Mouse (Mus musculus): Measurements from ENCODE around the gene Stk33.

Stk33 gene

DNA sequence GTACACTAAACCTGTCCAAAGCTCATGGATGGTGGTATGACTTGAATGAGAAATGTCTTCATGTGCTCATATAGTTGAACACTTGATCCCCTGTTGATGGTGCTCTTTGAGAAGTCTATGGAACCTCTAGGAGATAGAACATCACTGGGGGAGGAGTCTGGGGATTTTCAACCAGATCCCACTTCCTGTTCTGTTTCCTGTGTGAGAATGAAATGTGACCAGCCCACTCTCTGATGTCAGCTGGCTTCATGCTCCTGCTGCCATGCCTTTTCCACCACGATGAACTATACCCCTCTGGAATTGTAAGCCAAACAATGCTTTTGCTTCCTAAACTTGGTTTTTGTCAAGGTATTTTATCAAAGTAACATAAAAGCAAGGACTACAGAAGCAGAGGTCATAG is 81.0 kb downstream of the Stk33 start:
- DNase-seq (ENCODE audit: low read depth, low spot score) = no peak

DNA sequence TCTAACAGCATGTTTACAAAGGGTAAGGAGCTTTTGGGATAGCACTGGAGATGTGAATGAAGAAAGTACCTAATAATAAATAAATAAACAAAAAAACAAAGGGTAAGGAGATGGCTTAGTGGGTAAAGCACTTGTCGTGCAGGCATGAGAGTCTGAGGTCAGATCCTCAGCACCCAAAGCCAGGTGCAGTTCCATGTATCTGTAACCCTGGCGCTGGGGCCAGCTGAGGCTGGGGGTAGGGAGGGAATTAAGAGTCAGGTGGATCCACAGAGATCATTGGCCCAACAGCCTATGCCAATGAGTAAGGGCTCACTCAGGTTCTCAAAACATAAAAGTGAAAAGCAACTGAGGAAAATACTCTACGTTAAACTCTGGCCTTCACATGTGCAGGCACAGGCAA is 91.6 kb downstream of the Stk33 start:
- DNase-seq (ENCODE audit: low read depth, low spot score) = no peak

DNA sequence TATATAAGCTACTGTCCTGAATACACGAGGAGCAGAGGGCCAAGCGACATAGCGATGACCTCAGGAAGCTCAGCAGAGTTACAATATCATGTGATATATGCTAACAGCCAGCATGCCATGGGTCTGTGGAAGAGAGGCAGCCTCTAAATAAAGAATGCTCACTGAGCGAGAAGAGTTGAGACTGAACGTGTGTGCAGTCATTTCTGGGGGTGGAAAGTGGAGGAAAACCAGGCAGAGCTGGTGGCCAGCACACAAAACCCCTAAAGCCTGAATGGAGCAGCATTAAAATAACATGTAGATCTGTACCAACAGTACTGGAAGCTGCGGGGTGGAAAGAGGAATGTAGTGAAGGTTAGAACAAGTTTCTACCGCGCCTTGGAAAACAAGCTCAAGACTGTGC is 107.2 kb downstream of the Stk33 start:
- no peak for DNase-seq (ENCODE audit: low read depth, low spot score)

DNA sequence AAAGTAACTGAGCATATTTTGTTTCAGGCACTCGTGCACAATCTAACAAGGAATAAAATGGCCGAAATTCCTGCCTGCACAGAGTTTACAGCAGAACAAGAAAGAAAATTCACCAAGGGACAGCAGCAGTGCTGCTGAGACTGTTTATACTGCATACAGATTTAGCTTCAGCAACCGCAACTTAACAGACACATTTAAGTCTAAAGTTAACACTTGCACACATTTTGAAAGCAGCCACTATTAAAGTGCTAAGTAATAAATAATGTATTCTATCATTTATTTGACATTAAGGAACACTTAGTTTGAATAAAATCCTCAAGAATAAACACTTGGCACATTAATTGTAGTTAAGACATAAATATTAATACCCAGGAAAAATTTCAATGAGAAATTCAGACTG is 110.1 kb downstream of the Stk33 start:
- no peak for DNase-seq (ENCODE audit: low read depth, low spot score)

DNA sequence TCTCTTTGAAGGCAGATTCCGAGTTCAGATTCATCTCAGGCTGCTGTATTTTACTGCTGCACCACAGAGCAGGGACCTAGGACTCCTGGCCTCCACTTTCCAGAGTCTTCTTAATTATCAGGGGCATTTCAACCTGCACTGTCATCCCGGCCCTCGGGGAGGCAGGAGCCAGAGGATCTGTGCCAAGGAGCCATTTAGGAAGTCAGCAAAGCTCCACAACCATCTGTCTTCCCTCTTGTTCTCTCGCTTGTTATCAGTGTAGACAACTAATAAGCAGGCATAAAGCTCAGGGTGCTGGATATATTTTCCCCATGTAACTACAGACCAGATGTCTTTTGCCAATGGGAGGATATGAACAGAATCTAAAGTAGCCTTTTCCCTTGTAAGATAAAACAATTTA is 112.1 kb downstream of the Stk33 start:
- DNase-seq (ENCODE audit: low read depth, low spot score) = no peak

DNA sequence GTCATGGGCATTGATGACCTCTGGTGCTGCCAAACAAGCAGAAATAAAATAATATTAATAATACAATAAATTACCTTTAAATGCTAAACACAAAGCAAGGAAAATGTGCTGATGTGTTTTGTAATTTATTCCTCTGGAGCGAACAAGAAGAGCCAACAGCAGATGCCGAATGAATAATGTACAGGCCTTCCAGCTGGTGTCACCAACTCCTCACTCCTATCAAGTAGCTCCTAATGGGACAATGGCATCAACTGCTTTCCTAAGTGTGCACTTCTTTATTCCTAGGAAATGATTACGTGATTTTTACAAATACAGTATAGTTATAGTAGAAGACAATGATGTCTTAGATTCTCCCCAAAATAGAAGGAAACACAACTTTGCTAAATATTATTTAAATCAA is 113.2 kb downstream of the Stk33 start:
- DNase-seq (ENCODE audit: low read depth, low spot score) = no peak

DNA sequence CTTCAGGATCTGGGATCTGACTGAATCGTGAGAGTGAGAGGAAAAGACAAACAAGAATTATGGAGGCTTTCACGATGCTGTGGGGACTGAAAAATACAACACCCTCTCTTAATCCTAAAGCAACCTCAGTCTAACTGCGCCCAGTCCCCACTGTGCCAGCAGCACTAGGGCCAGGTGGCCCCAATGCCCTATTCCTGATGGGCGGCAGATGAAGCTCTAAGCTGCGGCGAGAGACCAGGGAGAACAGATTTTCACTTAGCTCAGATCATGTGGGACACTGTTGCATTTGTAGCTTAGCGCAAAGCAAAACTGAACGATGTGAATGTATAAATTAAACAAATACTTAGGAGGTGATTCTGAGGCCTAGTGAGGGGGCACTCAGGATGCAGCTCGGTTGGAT is 113.7 kb downstream of the Stk33 start:
- no peak for DNase-seq (ENCODE audit: low read depth, low spot score)

DNA sequence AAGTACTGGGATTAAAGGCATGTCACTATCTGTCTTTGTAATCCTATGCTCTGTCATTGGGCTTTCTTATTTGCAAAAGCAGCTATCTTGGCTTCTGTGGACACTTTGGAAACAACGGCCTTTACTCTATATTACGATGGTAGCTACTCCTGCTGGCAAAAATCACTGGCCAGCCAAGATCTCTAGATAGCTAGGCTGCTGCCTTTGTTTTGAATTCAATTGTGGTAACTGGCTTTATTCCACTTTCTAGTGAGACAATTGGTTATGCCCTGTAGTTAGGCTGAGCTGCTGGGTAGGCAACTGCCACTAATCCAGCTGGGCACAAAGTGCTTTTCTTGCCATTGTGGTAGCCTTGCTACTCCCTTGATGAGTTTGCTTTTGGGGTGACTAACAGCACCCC is 129.4 kb downstream of the Stk33 start:
- DNase-seq (ENCODE audit: low read depth, low spot score) = no peak

DNA sequence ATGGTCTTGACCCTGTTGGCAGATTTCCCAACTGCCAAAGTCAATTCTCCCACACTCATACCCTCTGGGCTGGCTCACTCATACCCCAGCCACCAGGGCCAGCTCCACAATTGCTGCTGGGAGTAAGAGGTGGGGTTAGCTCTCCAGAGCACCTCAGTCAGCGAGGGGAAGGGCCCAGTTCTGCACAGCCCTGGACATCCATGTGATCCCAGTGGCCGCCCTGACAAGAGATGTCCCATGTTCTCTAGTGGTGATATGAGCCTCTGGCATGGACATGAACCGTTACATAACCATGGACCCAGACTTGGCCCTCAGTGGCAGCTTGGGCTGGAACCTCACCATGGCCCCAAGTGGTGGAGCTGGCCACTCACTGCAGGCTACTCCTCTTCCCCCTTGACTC is 143.1 kb downstream of the Stk33 start:
- no peak for DNase-seq (ENCODE audit: low read depth, low spot score)

DNA sequence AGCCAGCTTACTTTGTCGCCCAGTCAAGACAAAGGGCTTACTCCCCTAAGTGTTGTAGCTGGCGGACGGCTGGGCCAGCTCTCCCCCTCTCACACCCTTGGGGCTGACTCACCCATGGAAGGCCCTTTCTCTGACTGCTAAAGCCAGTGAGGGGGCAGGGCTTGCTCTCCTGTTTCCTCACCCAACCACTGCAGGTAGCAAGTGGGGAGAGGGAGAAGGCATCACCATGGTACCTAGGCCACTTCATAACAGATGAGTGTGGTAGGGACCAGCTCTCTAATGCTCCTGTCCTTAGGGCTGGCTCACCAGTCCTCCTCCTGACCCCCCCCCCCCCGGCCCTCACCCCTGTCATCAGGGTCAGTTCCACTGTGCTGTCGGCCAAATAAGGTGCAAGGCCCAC is 143.5 kb downstream of the Stk33 start:
- no peak for DNase-seq (ENCODE audit: low read depth, low spot score)

DNA sequence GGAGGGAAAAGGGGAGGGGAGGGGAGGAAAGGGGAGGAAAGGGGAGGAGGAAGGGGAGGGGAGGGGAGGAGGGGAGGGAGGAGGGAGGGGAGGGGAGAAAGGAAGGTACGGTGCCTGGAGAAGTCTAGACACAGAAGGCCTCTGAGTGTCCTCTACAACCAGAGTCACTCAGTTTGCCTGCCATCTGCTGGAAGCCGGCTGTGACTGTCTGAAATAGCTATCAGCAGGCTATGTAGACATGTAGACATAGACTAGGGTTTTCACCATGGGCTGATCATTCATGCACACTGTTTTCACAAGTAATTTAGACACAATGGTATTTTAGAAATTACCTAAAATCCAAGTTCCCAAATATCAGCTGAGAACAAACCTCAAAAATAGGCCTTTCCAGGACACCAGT is 148.4 kb downstream of the Stk33 start:
- no peak for DNase-seq (ENCODE audit: low read depth, low spot score)

DNA sequence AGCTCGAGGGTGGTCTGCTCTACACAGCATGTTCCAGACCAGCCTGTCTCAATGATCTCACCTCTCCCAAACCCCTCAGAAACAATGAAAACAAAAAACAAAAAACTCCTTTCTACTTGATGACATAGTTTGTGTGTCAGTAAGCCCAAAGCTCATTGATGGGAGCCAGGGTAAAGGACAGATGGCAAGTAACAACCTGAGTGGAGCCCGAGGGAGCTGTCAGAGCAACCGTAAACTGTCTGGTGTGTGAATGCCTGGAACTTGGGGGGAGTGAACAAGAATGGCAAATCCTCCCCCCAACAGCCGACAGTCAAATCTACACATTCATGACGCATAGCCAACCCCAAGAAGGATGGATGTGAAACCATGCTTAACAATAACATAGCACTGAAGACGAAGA is 149.8 kb downstream of the Stk33 start:
- no peak for DNase-seq (ENCODE audit: low read depth, low spot score)

DNA sequence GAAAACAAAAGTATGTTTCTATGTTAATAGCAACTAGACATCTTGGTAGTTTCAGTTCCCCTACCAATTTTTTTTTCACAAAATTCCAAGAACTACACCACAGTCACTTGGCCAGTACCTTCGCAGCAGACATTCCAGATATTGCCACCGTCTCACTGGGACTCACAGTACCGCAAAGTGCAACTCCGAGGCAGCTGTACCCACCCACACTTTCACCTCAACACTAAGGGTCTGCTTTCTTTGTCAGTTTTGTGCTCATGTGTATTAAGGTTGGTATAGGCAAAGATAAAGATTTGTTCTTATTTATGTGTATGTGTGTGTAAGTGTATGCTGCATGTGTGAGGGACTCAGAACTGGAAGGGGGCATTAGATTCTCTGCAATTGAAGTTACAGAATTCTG is 156.8 kb downstream of the Stk33 start:
- DNase-seq (ENCODE audit: low read depth, low spot score) = no peak

DNA sequence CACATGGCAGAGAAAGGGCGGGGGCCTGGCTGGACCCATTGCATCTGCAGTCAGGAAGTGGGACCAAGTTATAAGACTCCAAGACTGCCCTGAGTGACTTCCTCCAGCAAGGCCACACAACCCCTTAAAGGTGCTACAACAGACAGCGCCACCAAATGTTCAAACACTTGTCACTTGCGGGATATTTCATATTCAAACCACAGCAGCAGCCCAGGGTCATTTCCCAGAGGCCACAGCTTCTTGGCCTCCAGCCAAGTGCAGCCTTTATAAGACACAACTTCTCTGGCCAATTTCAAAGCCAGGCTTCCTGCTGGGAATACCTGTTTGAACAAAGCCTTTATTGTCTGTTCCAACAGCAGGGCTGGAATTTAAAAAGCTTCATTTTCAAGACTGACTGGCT is 162.3 kb downstream of the Stk33 start:
- DNase-seq (ENCODE audit: low read depth, low spot score) = no peak

DNA sequence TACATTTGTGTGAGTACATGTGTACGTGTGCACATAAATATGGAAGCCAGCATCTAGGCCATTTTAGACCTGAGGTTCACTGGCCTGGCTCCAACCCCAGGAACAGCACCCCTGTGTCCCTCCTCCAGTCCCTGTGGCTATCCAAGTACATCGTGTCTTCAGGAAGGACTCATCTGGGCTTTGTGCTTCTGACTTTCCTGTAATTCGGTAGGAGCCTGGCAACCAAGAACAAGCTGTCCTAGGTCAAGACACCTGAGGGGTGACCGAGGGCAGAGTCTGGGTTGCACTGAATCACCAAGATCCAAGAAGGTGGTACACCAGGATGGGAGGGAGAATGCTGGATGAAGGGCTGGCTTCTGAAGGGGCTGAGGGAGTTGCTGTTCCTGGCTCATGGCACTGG is 163.0 kb downstream of the Stk33 start:
- no peak for DNase-seq (ENCODE audit: low read depth, low spot score)

DNA sequence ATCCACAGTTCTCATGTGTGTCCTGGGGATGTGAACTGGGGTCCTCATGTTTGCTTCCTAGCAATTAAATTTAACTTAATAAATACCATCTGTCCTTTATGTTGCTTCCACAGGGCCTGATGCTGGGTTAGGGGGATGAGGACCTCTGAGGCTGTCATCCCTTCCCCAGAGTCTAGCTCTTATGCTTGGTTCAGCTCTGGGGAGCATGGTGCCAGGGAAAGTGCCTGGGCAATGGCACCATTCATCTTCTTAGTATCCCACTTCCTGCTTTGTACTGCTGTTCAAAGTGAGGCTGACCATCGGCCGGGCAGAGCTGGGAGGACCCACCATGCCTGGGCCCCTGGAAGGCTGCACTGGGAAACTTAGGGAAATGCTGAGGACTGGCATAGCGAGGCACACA is 163.7 kb downstream of the Stk33 start:
- no peak for DNase-seq (ENCODE audit: low read depth, low spot score)

DNA sequence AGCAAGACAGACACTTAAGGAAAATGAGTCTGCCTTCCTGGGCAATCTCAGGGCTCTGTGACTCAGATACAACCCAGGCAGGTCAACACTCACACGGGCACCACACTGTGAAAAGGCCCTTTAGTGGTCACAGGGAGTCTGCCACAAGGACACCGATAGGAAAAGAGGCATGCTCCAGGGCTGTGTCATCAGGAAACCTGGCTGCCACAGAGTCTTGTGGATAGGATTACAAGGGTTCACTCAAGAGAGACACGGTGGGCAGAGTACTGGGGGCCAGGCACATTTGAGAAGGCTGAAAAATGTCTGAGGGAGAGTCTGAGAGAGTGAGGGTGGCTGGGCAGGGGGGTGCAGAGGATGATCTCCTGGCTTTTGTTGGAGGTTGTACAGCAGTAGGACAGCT is 164.6 kb downstream of the Stk33 start:
- no peak for DNase-seq (ENCODE audit: low read depth, low spot score)

DNA sequence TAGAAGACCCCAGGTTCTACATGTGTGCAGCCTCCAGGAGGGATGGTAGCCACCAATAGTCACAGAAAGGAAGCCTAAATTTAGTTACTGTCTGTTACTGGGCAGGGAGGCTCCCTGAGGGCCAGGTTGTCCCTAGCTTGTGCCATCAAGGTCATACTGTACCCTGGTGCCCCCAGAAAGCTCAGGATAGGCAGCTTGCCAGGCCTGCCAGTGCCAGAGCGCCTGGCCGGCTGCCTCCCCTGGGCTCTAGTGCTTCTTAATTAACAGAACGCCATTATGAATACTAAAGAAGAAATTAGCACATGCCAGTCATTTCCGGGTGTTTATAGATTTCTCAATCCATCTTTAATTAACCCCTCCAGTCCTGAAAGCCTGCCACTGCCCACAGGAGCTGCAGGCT is 169.8 kb downstream of the Stk33 start:
- no peak for DNase-seq (ENCODE audit: low read depth, low spot score)

DNA sequence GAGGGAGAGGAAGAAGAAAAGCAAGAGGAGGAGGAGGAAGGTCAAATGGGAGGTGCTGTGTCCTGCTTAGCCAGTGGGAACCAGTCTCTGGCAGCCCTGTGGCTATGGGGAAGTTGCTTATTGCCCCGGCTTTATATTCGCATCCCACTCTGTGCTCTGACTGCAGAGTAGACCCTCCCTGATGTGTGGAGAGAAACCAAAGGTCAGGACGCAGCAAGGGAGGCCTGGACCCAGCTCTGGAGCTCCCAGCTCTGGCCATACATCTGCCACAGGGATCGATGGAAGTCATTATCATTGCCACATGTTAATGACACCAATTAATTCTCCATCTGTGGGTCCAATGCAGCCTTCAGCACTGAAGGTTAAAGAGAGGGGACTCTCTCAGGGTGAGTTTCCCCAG is 171.5 kb downstream of the Stk33 start:
- no peak for DNase-seq (ENCODE audit: low read depth, low spot score)

DNA sequence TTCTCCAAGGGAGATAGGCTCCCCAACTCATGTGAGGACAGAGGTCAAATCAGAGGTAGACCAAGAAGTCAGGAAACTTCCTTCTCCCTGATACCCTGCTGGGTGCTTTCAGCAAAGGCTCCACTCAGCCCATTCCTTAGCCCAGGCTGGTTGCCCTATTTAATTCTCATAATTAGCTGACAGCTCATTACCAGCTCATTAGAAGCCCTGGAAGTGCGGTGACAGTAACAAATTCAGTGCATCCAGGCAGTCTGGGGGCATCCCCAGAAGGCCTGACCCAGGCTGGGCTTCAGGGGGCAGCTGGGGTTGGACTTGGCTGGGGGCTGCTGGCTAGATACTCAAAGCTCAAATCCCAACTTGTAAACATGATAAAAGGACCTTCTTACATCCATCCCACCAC is 172.7 kb downstream of the Stk33 start:
- no peak for DNase-seq (ENCODE audit: low read depth, low spot score)

DNA sequence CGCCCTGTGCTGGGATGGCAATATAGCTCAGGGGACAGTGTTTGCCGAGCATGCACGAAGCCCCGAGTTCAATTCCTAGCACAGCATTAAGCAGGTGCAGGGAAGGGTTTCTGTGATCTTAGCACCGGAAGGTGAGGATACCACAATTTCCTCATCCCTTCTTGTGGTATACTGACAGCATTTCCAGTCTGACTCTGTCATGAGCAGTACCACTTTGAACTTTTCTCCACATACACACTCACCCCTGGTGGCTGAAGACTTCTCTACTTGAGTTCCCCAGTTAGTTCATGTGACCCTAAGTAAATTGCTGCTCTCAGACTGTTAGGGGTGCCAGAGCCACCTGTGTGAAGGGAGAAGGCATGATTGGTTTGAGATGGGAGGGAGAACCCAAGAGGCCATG is 173.3 kb downstream of the Stk33 start:
- no peak for DNase-seq (ENCODE audit: low read depth, low spot score)

DNA sequence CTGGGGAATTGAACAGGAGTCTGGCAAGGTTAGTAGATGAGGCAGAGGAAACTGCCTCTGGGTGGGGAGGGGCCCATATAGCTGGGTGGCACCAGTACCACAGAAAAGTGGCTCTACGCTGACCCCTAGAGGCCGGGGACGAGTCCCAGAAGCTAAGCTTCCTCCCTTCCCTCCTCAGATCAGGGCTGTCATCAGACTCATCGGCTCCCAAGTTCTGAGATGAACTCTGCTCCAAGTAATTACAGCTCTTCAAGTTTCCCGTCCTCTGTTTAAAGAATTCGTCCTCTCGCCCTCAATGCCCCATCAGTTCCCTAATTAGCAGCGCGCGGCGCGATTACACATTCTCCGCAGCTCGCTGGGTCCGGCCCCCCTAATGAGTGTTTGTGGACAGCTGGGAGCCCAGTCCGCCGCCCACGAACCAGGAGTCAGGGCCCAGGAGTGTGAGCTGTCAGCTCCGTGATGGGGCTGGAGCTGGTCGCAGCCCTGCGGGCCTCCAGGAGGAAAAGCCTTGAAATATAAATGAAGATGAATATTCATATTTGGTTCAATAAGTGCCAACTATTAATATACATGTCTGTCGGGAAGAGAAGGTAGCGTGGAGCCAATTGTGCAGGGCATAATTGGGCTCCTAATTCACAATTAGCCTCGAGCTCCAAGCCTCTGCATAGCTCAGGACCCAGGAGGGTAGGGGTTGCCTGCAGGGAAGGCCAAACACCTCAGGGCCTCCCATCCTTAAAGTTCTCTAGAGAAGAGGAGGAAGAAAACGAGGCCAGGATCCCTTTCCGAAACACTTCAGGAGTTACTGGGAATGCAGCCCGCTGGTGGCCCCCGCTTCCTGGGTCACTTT is 183.2 kb downstream of the Stk33 start:
- no peak for DNase-seq (ENCODE audit: low read depth, low spot score)

DNA sequence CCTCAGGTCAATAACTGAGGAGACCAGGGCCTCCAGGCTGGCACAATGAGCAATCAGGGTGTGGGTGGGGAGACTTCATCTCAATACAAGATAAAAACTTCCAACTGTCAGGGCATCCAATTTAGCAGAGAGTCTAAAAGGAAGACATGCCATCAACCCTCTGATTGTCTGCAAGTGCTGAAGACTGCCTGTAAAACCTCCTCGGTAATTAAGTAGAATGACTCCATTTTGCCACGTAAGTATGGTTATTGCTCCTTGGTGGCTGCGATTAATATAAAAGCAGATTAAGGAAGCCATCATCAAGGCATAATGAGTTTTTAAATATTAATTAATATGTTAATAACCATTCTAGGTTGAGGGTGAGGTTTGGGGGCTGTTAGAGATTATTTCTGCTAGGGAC is 187.5 kb downstream of the Stk33 start:
- no peak for DNase-seq (ENCODE audit: low read depth, low spot score)

DNA sequence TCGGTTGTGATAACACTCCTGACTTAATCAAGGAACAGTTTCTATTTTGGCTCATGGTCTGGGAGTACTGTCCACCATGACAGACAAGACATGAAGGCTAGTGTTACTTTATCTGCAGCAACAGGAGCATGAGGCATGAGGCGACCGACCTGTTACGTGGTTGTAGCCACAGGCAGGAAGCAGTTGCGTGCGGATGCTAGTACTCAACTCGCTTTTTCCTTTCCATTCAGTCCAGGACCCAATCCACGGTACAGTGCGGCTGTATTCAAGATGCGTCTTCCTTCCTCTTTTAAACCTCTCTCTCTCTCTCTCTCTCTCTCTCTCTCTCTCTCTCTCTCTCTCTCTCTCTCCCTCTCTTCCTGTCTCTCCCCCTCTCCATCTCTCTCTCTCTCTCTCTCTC is 194.1 kb downstream of the Stk33 start:
- DNase-seq (ENCODE audit: low read depth, low spot score) = no peak

Measured in c-Kit-negative CD71-positive TER-119-positive erythroid progenitor cells, embryonic 14.5 days (primary cell).